Mouse (Mus musculus) heart, adult 2 months (tissue): ENCODE results near the gene Adh7.

Experiments
- CTCF ChIP-seq: fragments of 200-600 bp; IDR thresholded peaks from 2 replicates; pipeline ENCODE4 v1.8.1; 2022; ENCODE audit warnings: antibody characterized with exemption, mild to moderate bottlenecking, moderate library complexity
- EP300 ChIP-seq: fragments of 200-500 bp; IDR thresholded peaks from 2 replicates; pipeline ENCODE4 v1.6.1; 2011; ENCODE audit warnings: low read depth, low read length, control low read depth; ENCODE audit not compliant: insufficient read depth

DNA sequence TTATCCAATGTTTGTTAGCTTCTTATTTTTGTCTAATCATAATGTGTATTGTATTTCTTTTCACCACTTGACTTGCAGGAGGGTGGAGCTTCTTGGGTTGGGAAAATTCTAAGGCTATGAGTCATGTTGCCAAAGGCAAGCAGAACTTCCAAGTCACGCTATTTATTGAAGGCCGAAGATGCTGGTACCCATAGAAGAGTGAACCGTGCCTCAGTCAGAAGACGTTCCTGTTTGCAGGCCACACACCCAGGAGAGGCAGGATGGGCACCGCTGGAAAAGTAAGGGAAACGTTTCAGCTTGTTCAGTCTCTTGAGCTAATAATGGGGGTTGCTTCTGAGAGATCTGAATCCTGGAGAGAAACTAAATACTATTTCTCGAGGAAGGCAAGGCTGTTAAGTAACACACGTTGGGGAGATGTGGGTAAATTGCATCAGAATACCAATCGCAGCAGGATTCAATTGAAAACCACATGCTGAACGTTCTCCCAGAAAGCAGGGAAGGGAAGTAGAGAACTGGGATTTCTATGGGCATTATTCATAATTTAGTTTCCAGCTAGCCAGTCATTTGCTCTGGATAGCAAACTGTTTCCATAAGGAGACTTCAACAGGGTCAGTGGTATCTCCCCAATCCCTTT, at the start of gene Adh7:
- TF ChIP-seq CTCF (no peak), EP300 (no peak)
